Mouse (Mus musculus) thymus, adult 2 months (tissue): Measurements from ENCODE around the gene Faah. TPM values are rescaled to one million over a fixed set of nuclear protein-coding genes. Genes with fewer than 3 reads are reported as not detected.

Experiments used
- DNase-seq: peaks from one replicate; pipeline ENCODE4 v3.0.0; 2021
- H3K27ac ChIP-seq: fragments of 200-500 bp; 2 replicates; pipeline ENCODE4 v1.5.1; 2012; ENCODE audit warnings: low read length, control low read depth; ENCODE audit not compliant: control insufficient read depth, insufficient read depth
- H3K27me3 ChIP-seq: fragments of 200-500 bp; 2 replicates; pipeline ENCODE4 v1.6.1; 2012; ENCODE audit warnings: mild to moderate bottlenecking, low read length, moderate library complexity, mixed read lengths; ENCODE audit not compliant: control insufficient read depth, insufficient read depth
- H3K36me3 ChIP-seq: fragments of 200-500 bp; 2 replicates; pipeline ENCODE4 v1.6.1; 2012; ENCODE audit warnings: mild to moderate bottlenecking, low read length, moderate library complexity; ENCODE audit not compliant: control insufficient read depth, insufficient read depth
- H3K4me1 ChIP-seq: fragments of 200-500 bp; replicated peaks from 2 replicates; pipeline ENCODE4 v1.6.1; 2012; ENCODE audit warnings: low read length; ENCODE audit not compliant: control insufficient read depth, insufficient read depth
- H3K4me3 ChIP-seq: fragments of 200-500 bp; 2 replicates; pipeline ENCODE4 v1.5.1; 2012; ENCODE audit warnings: mild to moderate bottlenecking, low read length, control low read depth, moderate library complexity; ENCODE audit not compliant: control insufficient read depth, insufficient read depth
- CTCF ChIP-seq: fragments of 200-500 bp; IDR thresholded peaks from 2 replicates; pipeline ENCODE4 v1.5.1; 2012; ENCODE audit warnings: mild to moderate bottlenecking, control low read depth, low read length, moderate library complexity, borderline replicate concordance; ENCODE audit not compliant: control insufficient read depth, poor library complexity, insufficient read depth; ENCODE audit errors: extremely low read depth
- POLR2A ChIP-seq: fragments of 200-500 bp; IDR thresholded peaks from 2 replicates; pipeline ENCODE4 v1.6.1; 2012; ENCODE audit warnings: mild to moderate bottlenecking, low read length, control low read depth, moderate library complexity; ENCODE audit not compliant: control insufficient read depth, poor library complexity, insufficient read depth; ENCODE audit errors: extremely low read depth
- WGBS: fragments of 180-500 bp; shearing (Covaris S2); methylation state at CpG from one replicate; pipeline ENCODE4 v1.1.7; 2018; 5-methylcytosine and 5-hydroxymethylcytosine counted together
- polyA plus RNA-seq: library from polyadenylated mRNA; depleted of rRNA; stranded (reverse); fragments of >200 nt; gene quantifications from 2 replicates; pipeline ENCODE4 v1.2.3, GENCODE M21; 2012

Faah gene
- polyA plus RNA-seq, 1 experiment = 88.1 TPM

DNA sequence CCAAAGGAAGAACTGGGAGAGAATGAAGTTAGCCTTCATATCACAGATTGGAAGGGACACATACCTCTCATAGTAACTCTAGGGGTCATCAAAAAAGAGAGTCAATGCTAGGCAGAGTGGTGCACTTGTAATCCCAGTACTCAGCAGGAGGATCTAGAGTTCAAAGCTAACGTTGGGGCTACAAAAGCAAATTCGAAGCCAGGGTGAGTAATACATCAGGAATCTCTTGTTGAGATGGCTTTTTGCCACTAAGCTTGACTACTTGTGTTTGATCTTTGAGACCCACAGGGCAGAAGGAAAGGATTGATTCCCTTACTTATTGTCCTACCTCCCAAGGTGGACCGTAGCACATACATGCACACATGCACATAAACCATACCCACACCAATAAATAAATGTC, 31.5 kb upstream of the Faah start:
- Histone ChIP-seq H3K4me3 (no peak overlapping the region), H3K27me3 (no peaks in the 10 kb centered on the region), H3K27ac (no peak overlapping the region), H3K4me1 (peaks cover 11% of the 10 kb centered on the region), H3K36me3 (peaks cover 10% of the 10 kb centered on the region)
- no peak for DNase-seq
- 93% methylated on average over 3 of the region's 3 CpGs for WGBS
- TF ChIP-seq CTCF (no peak), POLR2A (no peak)

DNA sequence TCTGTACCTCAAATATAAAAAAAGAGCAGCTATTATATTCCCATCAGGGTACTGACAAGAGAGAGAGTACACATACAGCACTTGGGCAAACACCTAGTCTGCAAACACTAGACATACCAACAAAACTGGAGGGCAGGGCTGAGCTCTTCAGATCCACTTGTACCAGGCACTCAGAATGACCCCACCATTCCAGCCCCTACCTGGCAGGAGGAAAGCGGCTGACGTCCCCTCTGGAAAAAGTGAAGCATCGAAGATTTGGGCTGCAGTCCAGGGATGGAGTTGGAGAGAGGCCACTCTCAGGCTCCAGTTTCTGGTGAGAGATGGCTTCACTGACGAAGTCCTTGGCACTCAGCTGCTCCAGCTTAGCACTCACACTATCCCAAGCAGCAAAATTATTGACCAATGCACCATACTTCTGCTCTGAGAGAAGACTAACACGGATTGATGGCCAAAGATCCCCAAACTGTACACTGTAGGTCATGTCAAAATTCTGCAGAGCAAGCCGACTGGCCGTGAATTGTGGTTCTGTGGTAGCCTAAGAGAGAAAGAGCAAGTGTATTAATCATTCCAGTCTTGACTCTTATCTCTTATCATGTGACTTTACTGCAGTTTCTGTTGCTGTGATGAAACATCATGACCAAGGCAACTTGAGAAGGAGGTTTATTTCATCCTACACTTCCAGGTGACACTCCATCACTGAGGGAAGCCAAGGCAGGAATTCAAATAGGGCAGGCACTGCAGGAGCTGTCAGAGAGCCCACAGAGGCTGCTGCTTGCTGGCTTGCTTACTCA, 30.6 kb upstream of the Faah start:
- Histone ChIP-seq H3K4me3 (no peak overlapping the region), H3K27ac (no peak overlapping the region), H3K4me1 (peaks cover 11% of the 10 kb centered on the region), H3K36me3 (peaks cover 13% of the 10 kb centered on the region), H3K27me3 (no peaks in the 10 kb centered on the region)
- TF ChIP-seq CTCF (no peak), POLR2A (no peak)
- 91% methylated on average over 7 of the region's 7 CpGs for WGBS
- no peak for DNase-seq

DNA sequence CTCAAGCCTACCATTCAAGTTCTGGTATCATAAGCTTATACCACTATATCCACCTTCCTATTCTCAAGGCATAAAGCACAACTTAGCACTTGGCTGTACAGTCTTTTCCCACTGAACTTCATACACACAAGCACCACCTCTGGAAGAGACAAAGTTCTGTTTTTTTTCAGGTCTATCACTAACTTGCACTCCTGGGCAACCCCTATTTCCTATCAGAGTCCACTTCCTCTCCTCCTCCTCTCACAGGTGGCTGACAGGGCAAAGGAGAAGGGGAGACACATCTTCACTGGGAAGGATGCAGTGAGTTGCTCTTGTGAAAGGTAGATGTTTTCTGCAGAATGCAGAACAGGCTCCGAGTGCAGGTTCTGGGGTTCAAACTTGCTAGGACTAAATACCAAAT, 30.0 kb upstream of the Faah start:
- H3K36me3 ChIP-seq = peaks cover 16% of the 10 kb centered on the region
- no peak overlapping the region for H3K4me3 ChIP-seq
- 97% methylated on average over 1 of the region's 1 CpGs for WGBS
- DNase-seq = no peak
- no peak overlapping the region for H3K27ac ChIP-seq
- TF ChIP-seq CTCF (no peak), POLR2A (no peak)
- no peaks in the 10 kb centered on the region for H3K27me3 ChIP-seq
- peaks cover 8% of the 10 kb centered on the region for H3K4me1 ChIP-seq

DNA sequence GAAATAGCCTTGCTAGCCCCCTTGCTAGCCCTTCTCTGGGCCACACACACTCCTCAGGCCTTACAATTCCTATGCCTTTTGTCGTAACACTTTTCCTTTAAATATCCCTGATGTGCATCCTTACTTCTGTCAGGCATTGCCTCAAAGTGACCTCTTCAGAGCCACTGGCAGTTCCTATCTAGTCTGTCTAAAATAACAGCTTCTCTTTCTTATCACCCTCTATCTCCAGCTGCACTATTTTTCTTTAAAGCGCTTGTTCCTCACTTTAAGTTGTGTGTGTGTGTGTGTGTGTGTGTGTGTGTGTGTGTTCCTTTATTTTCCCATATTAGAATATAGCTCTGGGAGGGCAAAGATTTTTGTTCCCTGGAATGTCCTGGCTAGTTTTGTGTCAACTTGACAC, 28.9 kb upstream of the Faah start:
- no peak overlapping the region for H3K27ac ChIP-seq
- WGBS = 93% methylated on average over 2 of the region's 2 CpGs
- no peaks in the 10 kb centered on the region for H3K4me1 ChIP-seq
- TF ChIP-seq POLR2A (no peak), CTCF (no peak)
- DNase-seq = no peak
- H3K27me3 ChIP-seq = no peaks in the 10 kb centered on the region
- no peak overlapping the region for H3K4me3 ChIP-seq
- peaks cover 16% of the 10 kb centered on the region for H3K36me3 ChIP-seq

DNA sequence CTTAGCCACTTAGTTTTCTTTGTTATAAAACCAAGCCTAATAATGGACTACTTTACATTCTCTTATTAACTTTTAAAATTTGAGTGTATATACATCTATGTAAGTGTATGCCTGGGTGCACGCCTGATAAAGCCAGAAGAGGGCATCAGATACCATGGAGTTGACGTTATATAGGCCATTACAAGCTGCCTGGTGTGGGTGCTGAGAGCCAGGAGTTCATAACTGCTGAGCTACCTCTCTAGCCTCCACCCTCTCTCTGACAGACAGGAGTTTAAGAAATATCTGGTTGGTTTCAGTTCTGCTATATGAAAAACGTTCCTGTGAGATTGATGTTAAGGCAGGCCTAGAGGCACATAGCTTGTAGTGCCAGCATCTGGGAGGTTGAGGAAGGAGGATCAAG, 24.5 kb upstream of the Faah start:
- Histone ChIP-seq H3K27me3 (no peaks in the 10 kb centered on the region), H3K36me3 (peaks cover 14% of the 10 kb centered on the region), H3K27ac (no peak overlapping the region), H3K4me3 (no peak overlapping the region), H3K4me1 (no peaks in the 10 kb centered on the region)
- 83% methylated on average over 3 of the region's 3 CpGs for WGBS
- TF ChIP-seq CTCF = no peak
- no peak for DNase-seq

DNA sequence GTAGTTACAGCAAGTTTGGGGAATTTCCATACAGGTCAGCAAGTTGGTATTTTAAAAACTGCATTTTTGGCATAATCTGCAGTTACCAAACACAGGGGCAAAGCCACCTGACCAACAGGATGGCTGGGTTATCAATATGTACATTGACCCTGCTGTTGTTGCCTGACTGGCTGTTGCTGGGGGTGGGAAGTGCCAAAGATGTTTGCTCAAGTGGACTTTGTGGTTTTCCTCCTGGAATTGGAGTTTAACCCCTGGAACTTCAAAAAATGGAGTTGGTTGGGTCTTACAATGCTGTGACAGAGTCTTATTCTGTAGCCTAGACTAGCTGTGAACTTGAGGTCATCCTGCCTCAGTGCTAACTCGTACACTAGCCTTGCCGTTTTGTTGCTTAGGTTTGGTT, 22.7 kb upstream of the Faah start:
- no peak for DNase-seq
- H3K4me3 ChIP-seq = no peak overlapping the region
- TF ChIP-seq CTCF (no peak), POLR2A (no peak)
- 98% methylated on average over 2 of the region's 2 CpGs for WGBS
- H3K36me3 ChIP-seq = peaks cover 15% of the 10 kb centered on the region
- H3K27ac ChIP-seq = no peak overlapping the region
- H3K27me3 ChIP-seq = no peaks in the 10 kb centered on the region
- H3K4me1 ChIP-seq = no peaks in the 10 kb centered on the region

DNA sequence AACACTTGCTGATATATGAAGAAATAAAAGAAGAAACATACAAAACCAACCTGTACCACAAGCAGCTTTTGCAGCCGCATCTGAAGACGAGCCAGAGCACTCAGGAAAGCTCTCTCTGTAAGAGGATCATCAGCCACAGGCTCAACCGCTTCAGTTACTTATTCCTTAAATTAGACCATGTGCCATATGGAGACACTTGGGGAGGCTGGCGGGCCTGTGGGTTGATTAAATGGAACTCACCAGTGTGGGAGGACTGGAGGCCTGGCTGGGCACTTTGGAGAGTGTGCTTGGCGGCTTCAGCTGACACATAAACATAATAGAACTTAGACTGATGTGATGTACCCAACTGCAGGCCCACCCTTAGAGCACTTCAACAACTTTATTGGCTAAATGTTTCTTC, 15.6 kb upstream of the Faah start:
- Histone ChIP-seq H3K4me1 (no peaks in the 10 kb centered on the region), H3K36me3 (peaks cover 27% of the 10 kb centered on the region), H3K27me3 (no peaks in the 10 kb centered on the region), H3K27ac (no peak overlapping the region), H3K4me3 (no peak overlapping the region)
- 98% methylated on average over 5 of the region's 5 CpGs for WGBS
- DNase-seq = no peak
- TF ChIP-seq POLR2A = no peak
- TF ChIP-seq CTCF = no peak
